32 mouse cellular contexts compared by ENCODE assay signal in genomic region chr7:102242917-102243316, GRCm38 (mm10). TPM values are rescaled to one million over a fixed set of nuclear protein-coding genes. Genes with fewer than 3 reads are reported as not detected.
DNase-seq lines count a peak whose midpoint lies in the region; ATAC-seq and TF ChIP-seq lines count a peak whose summit lies in the region.
"Had no signal": no experiment of that assay in that cellular context is flagged by ENCODE, and none has a peak within 500 bp of the region (broad histone marks: within the 10 kb centered on the region; RNA-seq: fewer than 3 reads in every experiment).

No protein-coding gene starts in this region.

- H3K4me3 ChIP-seq in heart, adult 2 months = no peak overlapping the region
- H3K4me3 ChIP-seq in MEL (ENCODE audit: control insufficient read depth in 1 of 2, insufficient read depth in 1 of 2, low read depth in 2 of 2, low read length in 2 of 2) = peak overlapping the region; percentile 12 to 14; a peak in 3 of 4 replicates
- no peak overlapping the region for H3K4me3 ChIP-seq in intestine, embryonic 16.5 days (ENCODE audit: low read length)
- no peak overlapping the region for H3K4me3 ChIP-seq in liver, embryonic 16.5 days (ENCODE audit: low read depth, low read length)
- H3K4me3 ChIP-seq in midbrain, embryonic 13.5 days (replicated peaks) = no peak overlapping the region
- H3K4me3 ChIP-seq in lung, adult 2 months (replicated peaks; ENCODE audit: extremely low read depth, low read depth, low read length) = no peak overlapping the region
- H3K4me3 ChIP-seq: embryonic facial prominence, embryonic 12.5 days; heart, embryonic 13.5 days; hindbrain, embryonic 15.5 days; midbrain, embryonic 10.5 days; myocyte; neural tube, embryonic 12.5 days had no signal

- ATAC-seq in intestine, embryonic 16.5 days = peak; percentile 37
- no peak for ATAC-seq in liver, embryonic 16.5 days (ENCODE audit: low read depth)
- no peak for ATAC-seq in midbrain, embryonic 13.5 days
- no peak for ATAC-seq in monocyte, adult 5-6 weeks (replicated peaks; ENCODE audit: insufficient number of reproducible peaks, low FRiP score, low TSS enrichment, poor library complexity, severe bottlenecking)
- ATAC-seq: forebrain, embryonic 14.5 days; inflammation-experienced regulatory T-cells, adult 6 months; midbrain, embryonic 16.5 days; Patski had no signal

- H3K27me3 ChIP-seq in heart, adult 2 months (ENCODE audit: control insufficient read depth, insufficient read depth, low read length) = no peaks in the 10 kb centered on the region
- H3K27me3 ChIP-seq in MEL (ENCODE audit: control insufficient read depth in 1 of 2, insufficient read depth in 2 of 2, low read length in 2 of 2) = no peaks in the 10 kb centered on the region
- H3K27me3 ChIP-seq in intestine, embryonic 16.5 days (replicated peaks; ENCODE audit: control insufficient read depth, insufficient read depth, low read length) = no peaks in the 10 kb centered on the region
- no peaks in the 10 kb centered on the region for H3K27me3 ChIP-seq in liver, embryonic 16.5 days (ENCODE audit: control insufficient read depth, insufficient read depth, low read depth, low read length)
- no peaks in the 10 kb centered on the region for H3K27me3 ChIP-seq in midbrain, embryonic 13.5 days
- H3K27me3 ChIP-seq: embryonic facial prominence, embryonic 12.5 days; heart, embryonic 13.5 days; hindbrain, embryonic 15.5 days; neural tube, embryonic 12.5 days; Patski had no signal

- no peak for DNase-seq in heart, adult 2 months
- DNase-seq in heart, adult 9 months (ENCODE audit: low spot score in 2 of 2) = no peak
- peak; percentile 72 for DNase-seq in MEL (ENCODE audit: low read depth, low spot score)
- no peak for DNase-seq in lung, adult 2 months
- DNase-seq: adrenal gland, postnatal 10 days; cerebellum, adult 18-20 months; cerebellum, postnatal 10 days; embryo, embryonic 11 days; gastrocnemius, postnatal 36 days; heart, adult 18-20 months; heart, postnatal 10 days; kidney, adult 8-10 months; kidney, postnatal 4 days; layer of hippocampus, adult 9-11 months; lung, postnatal 4 days; thymus, postnatal 14 days had no signal

- H3K79me2 ChIP-seq in heart, adult 2 months (replicated peaks; ENCODE audit: control insufficient read depth, insufficient read depth, low read length) = peaks cover 2% of the 10 kb centered on the region
- H3K79me2 ChIP-seq in MEL (ENCODE audit: control insufficient read depth, insufficient read depth, low read length, poor library complexity) = peaks cover 52% of the 10 kb centered on the region

- no peaks in the 10 kb centered on the region for H3K9me3 ChIP-seq in MEL (replicated peaks; ENCODE audit: insufficient read depth, low read length)
- no peaks in the 10 kb centered on the region for H3K9me3 ChIP-seq in intestine, embryonic 16.5 days (ENCODE audit: control insufficient read depth, low read length)
- H3K9me3 ChIP-seq in liver, embryonic 16.5 days (replicated peaks; ENCODE audit: control insufficient read depth, low read length) = no peaks in the 10 kb centered on the region
- no peaks in the 10 kb centered on the region for H3K9me3 ChIP-seq in midbrain, embryonic 13.5 days
- H3K9me3 ChIP-seq: embryonic facial prominence, embryonic 12.5 days; G1E; heart, embryonic 13.5 days; hindbrain, embryonic 15.5 days; midbrain, embryonic 10.5 days; neural tube, embryonic 12.5 days had no signal

- H3K4me1 ChIP-seq in heart, adult 2 months (ENCODE audit: control insufficient read depth, insufficient read depth, low read length) = peaks cover 37% of the 10 kb centered on the region
- peaks cover 38 to 67% of the 10 kb centered on the region in 2 experiments for H3K4me1 ChIP-seq in MEL (ENCODE audit: control insufficient read depth in 1 of 2, insufficient read depth in 2 of 2, low read length in 2 of 2)
- peaks cover 59% of the 10 kb centered on the region for H3K4me1 ChIP-seq in intestine, embryonic 16.5 days (ENCODE audit: control insufficient read depth, insufficient read depth, low read length)
- H3K4me1 ChIP-seq in liver, embryonic 16.5 days (ENCODE audit: control insufficient read depth, low read depth, low read length) = peaks cover 61% of the 10 kb centered on the region
- H3K4me1 ChIP-seq in midbrain, embryonic 13.5 days (replicated peaks) = peaks cover 25% of the 10 kb centered on the region
- H3K4me1 ChIP-seq in lung, adult 2 months (ENCODE audit: control insufficient read depth, insufficient read depth, low read length) = peaks cover 64% of the 10 kb centered on the region

- intact Hi-C loops in heart, adult 2 months (cut with DNase I) = loop anchor here (2.0 kb wide), 1 partner anchor 20 kb away; no protein-coding TSS in a partner anchor

- TF ChIP-seq POLR2A in heart, adult 2 months (IDR thresholded peaks at IDR 0.05; ENCODE audit: insufficient read depth, low read depth, low read length) = no peak
- no peak for TF ChIP-seq POLR2A in MEL (IDR thresholded peaks at IDR 0.05; ENCODE audit: control insufficient read depth in 1 of 2, insufficient read depth in 1 of 2, low read depth in 1 of 2, low read length in 2 of 2, poor library complexity in 1 of 2)
- no peak for TF ChIP-seq POLR2A in lung, adult 2 months (IDR thresholded peaks at IDR 0.05; ENCODE audit: borderline replicate concordance, extremely low read depth, low read depth, low read length)

- no peak for TF ChIP-seq RAD21 in MEL (IDR thresholded peaks at IDR 0.05; ENCODE audit: low read depth, low read length)

- no peak overlapping the region for H3K9ac ChIP-seq in heart, adult 2 months (ENCODE audit: low read depth, low read length)
- peak overlapping the region; percentile 63 for H3K9ac ChIP-seq in MEL (ENCODE audit: control insufficient read depth, low read depth, low read length, poor library complexity, severe bottlenecking)
- no peak overlapping the region for H3K9ac ChIP-seq in intestine, embryonic 16.5 days (ENCODE audit: low read depth, low read length)
- no peak overlapping the region for H3K9ac ChIP-seq in liver, embryonic 16.5 days (ENCODE audit: low read depth, low read length)
- no peak overlapping the region for H3K9ac ChIP-seq in midbrain, embryonic 13.5 days (replicated peaks)
- H3K9ac ChIP-seq: embryonic facial prominence, embryonic 12.5 days; heart, embryonic 13.5 days; hindbrain, embryonic 15.5 days; neural tube, embryonic 12.5 days had no signal

- peak overlapping the region; percentile 1; the same call in 1 of the 2 replicates for H3K27ac ChIP-seq in heart, adult 2 months
- H3K27ac ChIP-seq in MEL (ENCODE audit: control insufficient read depth, low read depth, low read length) = peak overlapping the region; percentile 99
- H3K27ac ChIP-seq in intestine, embryonic 16.5 days (ENCODE audit: low read length) = peak overlapping the region; percentile 30
- peak overlapping the region; percentile 39 for H3K27ac ChIP-seq in liver, embryonic 16.5 days (ENCODE audit: low read length)
- no peak overlapping the region for H3K27ac ChIP-seq in midbrain, embryonic 13.5 days
- H3K27ac ChIP-seq: embryonic facial prominence, embryonic 12.5 days; heart, embryonic 13.5 days; hindbrain, embryonic 15.5 days; kidney, postnatal 0 days; midbrain, embryonic 10.5 days; neural tube, embryonic 12.5 days had no signal

- WGBS in heart, adult 2 months = 65% methylated on average over 3 of the region's 3 CpGs
- WGBS in intestine, embryonic 16.5 days = 62% methylated on average over 3 of the region's 3 CpGs
- 35% methylated on average over 3 of the region's 3 CpGs for WGBS in liver, embryonic 16.5 days (ENCODE audit: insufficient replicate concordance)
- 85% methylated on average over 3 of the region's 3 CpGs for WGBS in midbrain, embryonic 13.5 days
- WGBS in lung, adult 2 months = 59% methylated on average over 3 of the region's 3 CpGs

- TF ChIP-seq CTCF in heart, adult 2 months (IDR thresholded peaks at IDR 0.05) = no peak
- no peak for TF ChIP-seq CTCF in MEL (IDR thresholded peaks at IDR 0.05 in 2 of 3, conservative IDR thresholded peaks at IDR 0.05 in 1 of 3; ENCODE audit: control insufficient read depth in 1 of 3, insufficient read depth in 1 of 3, low read depth in 2 of 3, low read length in 3 of 3, poor library complexity in 1 of 3, severe bottlenecking in 1 of 3)
- no peak for TF ChIP-seq CTCF in lung, adult 2 months (IDR thresholded peaks at IDR 0.05; ENCODE audit: insufficient read depth, low read length)

- no peak overlapping the region for H3K4me2 ChIP-seq in intestine, embryonic 16.5 days (ENCODE audit: low read depth, low read length)
- H3K4me2 ChIP-seq in liver, embryonic 16.5 days (ENCODE audit: low read depth, low read length) = peak overlapping the region; percentile 22; the same call in 1 of the 2 replicates
- no peak overlapping the region for H3K4me2 ChIP-seq in midbrain, embryonic 13.5 days (replicated peaks)
- H3K4me2 ChIP-seq: embryonic facial prominence, embryonic 12.5 days; heart, embryonic 13.5 days; hindbrain, embryonic 15.5 days; neural tube, embryonic 12.5 days had no signal

- peaks cover 9% of the 10 kb centered on the region for H3K36me3 ChIP-seq in heart, adult 2 months (ENCODE audit: control insufficient read depth, insufficient read depth, low read length)
- peaks cover 5 to 66% of the 10 kb centered on the region in 2 experiments for H3K36me3 ChIP-seq in MEL (ENCODE audit: control insufficient read depth in 1 of 2, insufficient read depth in 2 of 2, low read length in 2 of 2)
- 0 out of 2 replicates have a peak, but pooled peaks cover 9% of the 10 kb centered on the region for H3K36me3 ChIP-seq in intestine, embryonic 16.5 days (ENCODE audit: control insufficient read depth, insufficient read depth, low read length)
- peaks cover 32% of the 10 kb centered on the region for H3K36me3 ChIP-seq in liver, embryonic 16.5 days (ENCODE audit: control insufficient read depth, insufficient read depth)
- H3K36me3 ChIP-seq in midbrain, embryonic 13.5 days = peaks cover 19% of the 10 kb centered on the region

- TF ChIP-seq EP300 in heart, adult 2 months (IDR thresholded peaks at IDR 0.05; ENCODE audit: insufficient read depth, low read depth, low read length) = no peak
- peak; percentile 67 to 74; a peak in 2 of 4 replicates for TF ChIP-seq EP300 in MEL (IDR thresholded peaks at IDR 0.05; ENCODE audit: low read depth in 1 of 2, low read length in 2 of 2)

RNA-seq across cellular contexts. Expression of gene Rhog, which starts 12.9 kb away (rescaled TPM):
- 10 to 100 TPM; 22.4 to 26.3 TPM for total RNA-seq in heart, adult 2 months (2021)
- 22.5 and 34.2 TPM in 2 replicates for polyA plus RNA-seq in heart, adult 2 months (2012; rRNA removed)
- total RNA-seq in MEL (2012; rRNA removed) = 24.1 and 33.3 TPM in 2 replicates
- polyA plus RNA-seq in MEL (2012; ENCODE audit: insufficient read depth in 1 of 2, insufficient read length in 2 of 2, low read depth in 1 of 2, low replicate concordance in 2 of 2, missing spikeins in 1 of 2) = 100 to 1,000 TPM; 347 to 425 TPM
- polyA plus RNA-seq in intestine, embryonic 16.5 days (2015; fragmentation: Nextera tagmentation; extraction: Ambion mirVana) = 69.4 and 71.3 TPM in 2 replicates
- 49.5 and 56.3 TPM in 2 replicates for polyA plus RNA-seq in liver, embryonic 16.5 days (2015; fragmentation: Nextera tagmentation; extraction: Ambion mirVana)
- 14.4 and 17.6 TPM in 2 replicates for polyA plus RNA-seq in midbrain, embryonic 13.5 days (2015; fragmentation: Nextera tagmentation; extraction: Ambion mirVana)
- 101 and 113 TPM in 2 replicates for polyA plus RNA-seq in lung, adult 2 months (2012; rRNA removed)
- total RNA-seq in monocyte, adult 5-6 weeks (2017) = 46.7 to 78.6 TPM (median 62.1 TPM) in 3 replicates

RNA-seq across cellular contexts. Expression of gene Stim1, which starts 24.7 kb away (rescaled TPM):
- total RNA-seq in heart, adult 2 months (2021) = 10 to 100 TPM; 23.9 to 24.1 TPM
- polyA plus RNA-seq in heart, adult 2 months (2012; rRNA removed) = 22.8 and 26.8 TPM in 2 replicates
- 26.1 and 28.2 TPM in 2 replicates for total RNA-seq in MEL (2012; rRNA removed)
- 10 to 100 TPM in 1 of 2 experiments, not detected in 1; 65.0 TPM for polyA plus RNA-seq in MEL (2012; ENCODE audit: insufficient read depth in 1 of 2, insufficient read length in 2 of 2, low read depth in 1 of 2, low replicate concordance in 2 of 2, missing spikeins in 1 of 2)
- 20.9 and 21.1 TPM in 2 replicates for polyA plus RNA-seq in intestine, embryonic 16.5 days (2015; fragmentation: Nextera tagmentation; extraction: Ambion mirVana)
- 15.8 and 16.2 TPM in 2 replicates for polyA plus RNA-seq in liver, embryonic 16.5 days (2015; fragmentation: Nextera tagmentation; extraction: Ambion mirVana)
- 8.1 and 8.5 TPM in 2 replicates for polyA plus RNA-seq in midbrain, embryonic 13.5 days (2015; fragmentation: Nextera tagmentation; extraction: Ambion mirVana)
- polyA plus RNA-seq in lung, adult 2 months (2012; rRNA removed) = 74.0 and 78.7 TPM in 2 replicates
- 46.8 to 79.7 TPM (median 51.0 TPM) in 3 replicates for total RNA-seq in monocyte, adult 5-6 weeks (2017)

RNA-seq across cellular contexts. Expression of gene Pgap2, which starts 32.9 kb away (rescaled TPM):
- 10 to 100 TPM; 59.7 to 65.4 TPM for total RNA-seq in heart, adult 2 months (2021)
- 111 and 124 TPM in 2 replicates for polyA plus RNA-seq in heart, adult 2 months (2012; rRNA removed)
- 21.1 and 29.2 TPM in 2 replicates for total RNA-seq in MEL (2012; rRNA removed)
- 10 to 100 TPM in 1 of 2 experiments, not detected in 1; 91.1 TPM for polyA plus RNA-seq in MEL (2012; ENCODE audit: insufficient read depth in 1 of 2, insufficient read length in 2 of 2, low read depth in 1 of 2, low replicate concordance in 2 of 2, missing spikeins in 1 of 2)
- polyA plus RNA-seq in intestine, embryonic 16.5 days (2015; fragmentation: Nextera tagmentation; extraction: Ambion mirVana) = 121 and 126 TPM in 2 replicates
- 24.8 and 25.2 TPM in 2 replicates for polyA plus RNA-seq in liver, embryonic 16.5 days (2015; fragmentation: Nextera tagmentation; extraction: Ambion mirVana)
- polyA plus RNA-seq in midbrain, embryonic 13.5 days (2015; fragmentation: Nextera tagmentation; extraction: Ambion mirVana) = 50.1 and 51.6 TPM in 2 replicates
- polyA plus RNA-seq in lung, adult 2 months (2012; rRNA removed) = 147 and 180 TPM in 2 replicates
- 14.2 to 22.1 TPM (median 16.5 TPM) in 3 replicates for total RNA-seq in monocyte, adult 5-6 weeks (2017)

RNA-seq across cellular contexts. Expression of gene Nup98, which starts 32.9 kb away (rescaled TPM):
- 10 to 100 TPM; 31.9 to 32.9 TPM for total RNA-seq in heart, adult 2 months (2021)
- polyA plus RNA-seq in heart, adult 2 months (2012; rRNA removed) = 9.9 and 15.6 TPM in 2 replicates
- 25.9 and 31.7 TPM in 2 replicates for total RNA-seq in MEL (2012; rRNA removed)
- 100 to 1,000 TPM in 1 of 2 experiments, 10 to 100 TPM in 1; 45.2 to 195 TPM for polyA plus RNA-seq in MEL (2012; ENCODE audit: insufficient read depth in 1 of 2, insufficient read length in 2 of 2, low read depth in 1 of 2, low replicate concordance in 2 of 2, missing spikeins in 1 of 2)
- polyA plus RNA-seq in intestine, embryonic 16.5 days (2015; fragmentation: Nextera tagmentation; extraction: Ambion mirVana) = 27.5 and 27.9 TPM in 2 replicates
- polyA plus RNA-seq in liver, embryonic 16.5 days (2015; fragmentation: Nextera tagmentation; extraction: Ambion mirVana) = 14.0 and 14.5 TPM in 2 replicates
- polyA plus RNA-seq in midbrain, embryonic 13.5 days (2015; fragmentation: Nextera tagmentation; extraction: Ambion mirVana) = 27.2 and 27.4 TPM in 2 replicates
- 14.2 and 17.8 TPM in 2 replicates for polyA plus RNA-seq in lung, adult 2 months (2012; rRNA removed)
- total RNA-seq in monocyte, adult 5-6 weeks (2017) = 67.0 to 71.8 TPM (median 71.7 TPM) in 3 replicates

Comparison
In these comparisons a context has a peak if more than half of its experiments do, and no peak if none do; other contexts are left out.
1. H3K4me3 ChIP-seq: peak in MEL (2 of 2); none in heart, adult 2 months (single experiment), intestine, embryonic 16.5 days (single experiment), liver, embryonic 16.5 days (single experiment), midbrain, embryonic 13.5 days (single experiment) and lung, adult 2 months (single experiment).